ENCODE assay signal across 7 mouse cellular contexts in the genomic region with DNA sequence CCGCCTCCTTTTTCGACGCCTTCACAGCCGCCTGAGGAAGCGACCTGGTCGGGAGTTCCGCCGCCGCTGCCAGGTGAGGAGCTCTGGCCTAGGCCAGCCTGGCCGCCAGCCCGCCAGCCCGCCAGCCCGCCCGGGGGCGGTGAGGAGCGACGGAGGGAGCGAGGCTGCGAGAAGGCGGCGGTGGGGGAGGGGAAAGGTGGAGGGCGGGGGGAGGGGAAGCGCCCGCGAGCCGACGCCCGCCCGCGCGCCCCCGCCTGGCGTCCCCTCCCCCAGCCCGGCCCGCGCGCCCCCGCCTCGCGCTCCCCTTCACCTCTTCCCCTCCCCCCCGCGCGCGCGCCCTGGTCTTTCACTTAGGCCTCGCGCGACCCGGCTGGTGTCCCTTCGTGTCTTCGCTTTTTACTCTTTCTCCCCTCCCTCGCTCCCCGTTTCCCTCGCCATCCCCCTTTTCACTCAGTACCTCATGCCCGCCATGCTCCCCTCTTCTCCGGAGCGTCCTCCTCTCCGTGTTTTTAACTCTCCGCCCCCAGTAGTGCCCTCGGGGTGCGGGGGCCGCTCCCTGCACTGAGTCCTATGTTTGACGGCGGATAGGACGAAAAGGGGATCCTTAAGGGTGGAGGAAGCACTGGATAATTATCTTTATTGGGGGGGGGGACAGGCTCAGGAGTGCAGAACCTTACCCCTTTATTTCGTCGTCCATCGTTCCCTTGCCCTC. TPM values are rescaled to one million over a fixed set of nuclear protein-coding genes. Genes with fewer than 3 reads are reported as not detected.
DNase-seq lines count a peak whose midpoint lies in the region; ATAC-seq and TF ChIP-seq lines count a peak whose summit lies in the region.

No protein-coding gene starts in this region.

- TF ChIP-seq CTCF in Patski (IDR thresholded peaks at IDR 0.05), result no peak

- peak overlapping the region; percentile 95 for H3K4me3 ChIP-seq in forebrain, embryonic 13.5 days
- peak overlapping the region; percentile 92 for H3K4me3 ChIP-seq in hindbrain, embryonic 10.5 days

- H3K4me1 ChIP-seq in forebrain, embryonic 13.5 days, result peaks cover 32% of the 10 kb centered on the region
- H3K4me1 ChIP-seq in hindbrain, embryonic 10.5 days (replicated peaks), result peaks cover 17% of the 10 kb centered on the region

- DNase-seq in Patski (ENCODE audit: low read depth, low spot score), result peak; percentile 7
- DNase-seq in c-Kit-positive CD71-positive TER-119-negative erythroid progenitor cells, embryonic 14.5 days (ENCODE audit: low read depth), result peak; percentile 34
- DNase-seq in hindbrain, embryonic 10.5 days (ENCODE audit: low spot score), result peak; percentile 80
- peak; percentile 36 to 38 for DNase-seq in left cerebral cortex, adult 18-20 months (ENCODE audit: low spot score in 2 of 2)
- peak; percentile 8 for DNase-seq in skeletal muscle tissue, adult 2 months (ENCODE audit: low read depth, low spot score)

- peak overlapping the region; percentile 96 for H3K4me2 ChIP-seq in forebrain, embryonic 13.5 days

- CTCF ChIA-PET in Patski (lab: Charles Lee), result interaction anchor here (1.2 to 1.9 kb wide), 4 partner anchors 10 to 130 kb away, joined by 3 to 10 read pairs (median 4); no protein-coding TSS in a partner anchor

- peak overlapping the region; percentile 98 for H3K27ac ChIP-seq in forebrain, embryonic 13.5 days
- H3K27ac ChIP-seq in hindbrain, embryonic 10.5 days, result peak overlapping the region; percentile 99

- no peaks in the 10 kb centered on the region for H3K27me3 ChIP-seq in Patski
- H3K27me3 ChIP-seq in forebrain, embryonic 13.5 days, result no peaks in the 10 kb centered on the region
- H3K27me3 ChIP-seq in hindbrain, embryonic 10.5 days (ENCODE audit: insufficient read depth, poor library complexity, severe bottlenecking), result no peaks in the 10 kb centered on the region

- peaks cover 3% of the 10 kb centered on the region; the same call in 1 of the 2 replicates for H3K36me3 ChIP-seq in forebrain, embryonic 13.5 days (ENCODE audit: poor library complexity, severe bottlenecking)
- H3K36me3 ChIP-seq in hindbrain, embryonic 10.5 days, result peaks cover 29% of the 10 kb centered on the region

- in situ Hi-C loops in Patski (cut with MboI; ENCODE audit: low pct_unique_long_range_greater_than_20kb), result no loop called here

- peak overlapping the region; percentile 95 for H3K9ac ChIP-seq in forebrain, embryonic 13.5 days

- peak; percentile 20 for ATAC-seq in Patski
- ATAC-seq in forebrain, embryonic 13.5 days, result peak; percentile 30
- ATAC-seq in megakaryocyte progenitor cell, adult 5-6 weeks (replicated peaks; ENCODE audit: poor library complexity), result 0 out of 2 replicates have a peak, but pooled peaks have one; percentile 5

- H3K9me3 ChIP-seq in forebrain, embryonic 13.5 days (replicated peaks), result no peaks in the 10 kb centered on the region
- no peaks in the 10 kb centered on the region for H3K9me3 ChIP-seq in hindbrain, embryonic 10.5 days

- POLR2A ChIA-PET in Patski (lab: Charles Lee), result interaction anchor here (0.6 to 1.3 kb wide), 5 partner anchors 16 to 62 kb away, joined by 3 to 5 read pairs (median 3); no protein-coding TSS in a partner anchor

- 0% methylated on average over 26 of the region's 68 CpGs for WGBS in forebrain, embryonic 13.5 days
- WGBS in hindbrain, embryonic 10.5 days, result under 1% methylated on average over 44 of the region's 68 CpGs

RNA-seq across cellular contexts. Expression of a gene that starts 0.5 kb away (rescaled TPM):
- polyA plus RNA-seq in Patski (2021), result 40.8 TPM
- 18.0 and 18.6 TPM in 2 replicates for polyA plus RNA-seq in forebrain, embryonic 13.5 days (2015; fragmentation: Nextera tagmentation; extraction: Ambion mirVana)
- polyA plus RNA-seq in hindbrain, embryonic 10.5 days (2016; fragmentation: Nextera tagmentation; extraction: Ambion mirVana), result 15.3 and 17.9 TPM in 2 replicates
- total RNA-seq in left cerebral cortex, adult 18-20 months (2021), result 10 to 100 TPM; 86.6 to 91.2 TPM
- 87.0 and 96.0 TPM in 2 replicates for total RNA-seq in megakaryocyte progenitor cell, adult 5-6 weeks (2015)
- total RNA-seq in megakaryocyte progenitor cell, adult 5-6 weeks (2017), result 17.7 and 22.7 TPM in 2 replicates

RNA-seq across cellular contexts. Expression of a gene that starts 28.5 kb away (rescaled TPM):
- 14.1 TPM for polyA plus RNA-seq in Patski (2021)
- 3.1 and 4.5 TPM in 2 replicates for polyA plus RNA-seq in forebrain, embryonic 13.5 days (2015; fragmentation: Nextera tagmentation; extraction: Ambion mirVana)
- polyA plus RNA-seq in hindbrain, embryonic 10.5 days (2016; fragmentation: Nextera tagmentation; extraction: Ambion mirVana), result 5.7 and 7.1 TPM in 2 replicates
- total RNA-seq in left cerebral cortex, adult 18-20 months (2021), result 10 to 100 TPM; 33.4 to 37.2 TPM
- total RNA-seq in megakaryocyte progenitor cell, adult 5-6 weeks (2015), result 16.5 and 21.9 TPM in 2 replicates
- 8.9 and 10.4 TPM in 2 replicates for total RNA-seq in megakaryocyte progenitor cell, adult 5-6 weeks (2017)

RNA-seq across cellular contexts. Expression of a gene that starts 39.5 kb away (rescaled TPM):
- 77.0 TPM for polyA plus RNA-seq in Patski (2021)
- 17.2 and 21.5 TPM in 2 replicates for polyA plus RNA-seq in forebrain, embryonic 13.5 days (2015; fragmentation: Nextera tagmentation; extraction: Ambion mirVana)
- polyA plus RNA-seq in hindbrain, embryonic 10.5 days (2016; fragmentation: Nextera tagmentation; extraction: Ambion mirVana), result 20.8 and 28.4 TPM in 2 replicates
- 10 to 100 TPM; 35.4 to 38.8 TPM for total RNA-seq in left cerebral cortex, adult 18-20 months (2021)
- 30.9 and 32.5 TPM in 2 replicates for total RNA-seq in megakaryocyte progenitor cell, adult 5-6 weeks (2015)
- 10.2 and 18.2 TPM in 2 replicates for total RNA-seq in megakaryocyte progenitor cell, adult 5-6 weeks (2017)

RNA-seq across cellular contexts. Expression of a gene that starts 45.5 kb away (rescaled TPM):
- polyA plus RNA-seq in Patski (2021), result 243 TPM
- polyA plus RNA-seq in forebrain, embryonic 13.5 days (2015; fragmentation: Nextera tagmentation; extraction: Ambion mirVana), result 55.0 and 55.3 TPM in 2 replicates
- polyA plus RNA-seq in hindbrain, embryonic 10.5 days (2016; fragmentation: Nextera tagmentation; extraction: Ambion mirVana), result 62.5 and 65.3 TPM in 2 replicates
- total RNA-seq in left cerebral cortex, adult 18-20 months (2021), result 10 to 100 TPM; 43.0 to 43.4 TPM
- total RNA-seq in megakaryocyte progenitor cell, adult 5-6 weeks (2015), result 15.6 and 19.5 TPM in 2 replicates
- 31.4 and 41.2 TPM in 2 replicates for total RNA-seq in megakaryocyte progenitor cell, adult 5-6 weeks (2017)

RNA-seq across cellular contexts. Expression of a gene that starts 50.2 kb away (rescaled TPM):
- 1.1 TPM for polyA plus RNA-seq in Patski (2021)
- 5.2 and 5.8 TPM in 2 replicates for polyA plus RNA-seq in forebrain, embryonic 13.5 days (2015; fragmentation: Nextera tagmentation; extraction: Ambion mirVana)
- 4.2 and 4.3 TPM in 2 replicates for polyA plus RNA-seq in hindbrain, embryonic 10.5 days (2016; fragmentation: Nextera tagmentation; extraction: Ambion mirVana)
- total RNA-seq in left cerebral cortex, adult 18-20 months (2021), result under 1 TPM in 1 of 2 experiments, not detected in 1; 0.40 TPM
- 0.39 TPM in 1 of 2 replicates, not detected in the other for total RNA-seq in megakaryocyte progenitor cell, adult 5-6 weeks (2015)
- total RNA-seq in megakaryocyte progenitor cell, adult 5-6 weeks (2017), result not detected in 2 replicates

Comparison
In these comparisons a context has a peak if more than half of its experiments do, and no peak if none do; other contexts are left out.
1. Peak in every context shown above with its lines: DNase-seq, ATAC-seq, H3K4me3 ChIP-seq and H3K27ac ChIP-seq.
2. DNase-seq: peak in every context shown above with its lines; median percentile 80 in hindbrain, embryonic 10.5 days; 37 in left cerebral cortex, adult 18-20 months; 34 in c-Kit-positive CD71-positive TER-119-negative erythroid progenitor cells, embryonic 14.5 days; 8 in skeletal muscle tissue, adult 2 months; 7 in Patski.